Mouse (Mus musculus): ENCODE results near the gene Mroh3. TPM values are rescaled to one million over a fixed set of nuclear protein-coding genes. Genes with fewer than 3 reads are reported as not detected.

The Mroh3 gene
- polyA plus RNA-seq, 1 experiment from 2014 or later = not detected

GRCm38 (mm10) chr1:136229040-136229373 is 16.4 kb upstream of the Mroh3 start:
- Histone ChIP-seq H3K27ac (ENCODE audit: low read depth) (peak overlapping the region; percentile 78), H3K4me2 (peak overlapping the region; percentile 76), H3K4me1 (ENCODE audit: insufficient read depth) (peaks cover 27% of the 10 kb centered on the region), H3K36me3 (ENCODE audit: insufficient read depth) (peaks cover 36% of the 10 kb centered on the region), H3K27me3 (ENCODE audit: insufficient read depth, low read length) (no peaks in the 10 kb centered on the region), H3K4me3 (ENCODE audit: low read depth, low read length) (no peak overlapping the region), H3K9me3 (ENCODE audit: low read depth, low read length) (no peaks in the 10 kb centered on the region), H3K9ac (0 out of 2 replicates have a peak overlapping the region, but pooled peaks have one; percentile 7)
- TF ChIP-seq CTCF (IDR thresholded peaks at IDR 0.05; ENCODE audit: low read depth) = no peak
- WGBS = 26% methylated on average over 6 of the region's 6 CpGs
- ATAC-seq (ENCODE audit: insufficient read depth) (no peak), DNase-seq (peak; percentile 9)

GRCm38 (mm10) chr1:136228328-136229039 is 15.9 kb upstream of the Mroh3 start:
- peak overlapping the region; percentile 76 for H3K4me2 ChIP-seq
- 7% methylated on average over 13 of the region's 13 CpGs for WGBS
- TF ChIP-seq CTCF (IDR thresholded peaks at IDR 0.05; ENCODE audit: low read depth) = no peak
- peaks cover 27% of the 10 kb centered on the region for H3K4me1 ChIP-seq (ENCODE audit: insufficient read depth)
- no peaks in the 10 kb centered on the region for H3K9me3 ChIP-seq (ENCODE audit: low read depth, low read length)
- H3K36me3 ChIP-seq (ENCODE audit: insufficient read depth) = peaks cover 42% of the 10 kb centered on the region
- no peaks in the 10 kb centered on the region for H3K27me3 ChIP-seq (ENCODE audit: insufficient read depth, low read length)
- peak; percentile 35 for ATAC-seq (ENCODE audit: insufficient read depth)
- no peak overlapping the region for H3K9ac ChIP-seq
- H3K4me3 ChIP-seq (ENCODE audit: low read depth, low read length) = no peak overlapping the region
- DNase-seq = peak; percentile 62
- peak overlapping the region; percentile 78 for H3K27ac ChIP-seq (ENCODE audit: low read depth)

GRCm38 (mm10) chr1:136227870-136228269 is 15.2 kb upstream of the Mroh3 start:
- ATAC-seq (ENCODE audit: insufficient read depth) (no peak; the same call in 1 of the 2 replicates), DNase-seq (peak; percentile 15)
- Histone ChIP-seq H3K4me2 (peak overlapping the region; percentile 76), H3K9ac (no peak overlapping the region), H3K27me3 (ENCODE audit: insufficient read depth, low read length) (no peaks in the 10 kb centered on the region), H3K27ac (ENCODE audit: low read depth) (peak overlapping the region; percentile 78), H3K4me3 (ENCODE audit: low read depth, low read length) (no peak overlapping the region), H3K36me3 (ENCODE audit: insufficient read depth) (peaks cover 42% of the 10 kb centered on the region), H3K4me1 (ENCODE audit: insufficient read depth) (peaks cover 27% of the 10 kb centered on the region), H3K9me3 (ENCODE audit: low read depth, low read length) (no peaks in the 10 kb centered on the region)
- 44% methylated on average over 4 of the region's 4 CpGs for WGBS
- TF ChIP-seq CTCF (IDR thresholded peaks at IDR 0.05; ENCODE audit: low read depth) = no peak

GRCm38 (mm10) chr1:136226626-136227025 is 14.0 kb upstream of the Mroh3 start:
- WGBS = 79% methylated on average over 8 of the region's 8 CpGs
- H3K4me3 ChIP-seq (ENCODE audit: low read depth, low read length) = no peak overlapping the region
- DNase-seq (no peak), ATAC-seq (ENCODE audit: insufficient read depth) (no peak)
- no peak overlapping the region for H3K9ac ChIP-seq
- H3K27ac ChIP-seq (ENCODE audit: low read depth) = no peak overlapping the region
- TF ChIP-seq CTCF (IDR thresholded peaks at IDR 0.05; ENCODE audit: low read depth) = no peak
- peaks cover 24% of the 10 kb centered on the region for H3K4me1 ChIP-seq (ENCODE audit: insufficient read depth)
- no peaks in the 10 kb centered on the region for H3K9me3 ChIP-seq (ENCODE audit: low read depth, low read length)
- no peak overlapping the region for H3K4me2 ChIP-seq
- no peaks in the 10 kb centered on the region for H3K27me3 ChIP-seq (ENCODE audit: insufficient read depth, low read length)
- peaks cover 53% of the 10 kb centered on the region for H3K36me3 ChIP-seq (ENCODE audit: insufficient read depth)

GRCm38 (mm10) chr1:136225846-136226245 is 13.2 kb upstream of the Mroh3 start:
- no peak for TF ChIP-seq CTCF (IDR thresholded peaks at IDR 0.05; ENCODE audit: low read depth)
- H3K27ac ChIP-seq (ENCODE audit: low read depth) = no peak overlapping the region
- 93% methylated on average over 8 of the region's 8 CpGs for WGBS
- no peak overlapping the region for H3K4me3 ChIP-seq (ENCODE audit: low read depth, low read length)
- H3K36me3 ChIP-seq (ENCODE audit: insufficient read depth) = peaks cover 56% of the 10 kb centered on the region
- no peak overlapping the region for H3K4me2 ChIP-seq
- H3K9me3 ChIP-seq (ENCODE audit: low read depth, low read length) = no peaks in the 10 kb centered on the region
- no peak overlapping the region for H3K9ac ChIP-seq
- no peak for ATAC-seq (ENCODE audit: insufficient read depth)
- H3K27me3 ChIP-seq (ENCODE audit: insufficient read depth, low read length) = no peaks in the 10 kb centered on the region
- no peak for DNase-seq
- peaks cover 25% of the 10 kb centered on the region for H3K4me1 ChIP-seq (ENCODE audit: insufficient read depth)

GRCm38 (mm10) chr1:136223758-136224342 is 11.2 kb upstream of the Mroh3 start:
- H3K36me3 ChIP-seq (ENCODE audit: insufficient read depth) = peaks cover 64% of the 10 kb centered on the region
- TF ChIP-seq CTCF (IDR thresholded peaks at IDR 0.05; ENCODE audit: low read depth) = no peak

GRCm38 (mm10) chr1:136222386-136222785 is 9.8 kb upstream of the Mroh3 start:
- peaks cover 76% of the 10 kb centered on the region for H3K36me3 ChIP-seq (ENCODE audit: insufficient read depth)
- H3K4me2 ChIP-seq = no peak overlapping the region
- H3K4me3 ChIP-seq (ENCODE audit: low read depth, low read length) = no peak overlapping the region
- no peaks in the 10 kb centered on the region for H3K27me3 ChIP-seq (ENCODE audit: insufficient read depth, low read length)
- WGBS = 64% methylated on average over 10 of the region's 10 CpGs
- no peak overlapping the region for H3K27ac ChIP-seq (ENCODE audit: low read depth)
- H3K9ac ChIP-seq = no peak overlapping the region
- ATAC-seq (ENCODE audit: insufficient read depth) = no peak
- no peak for DNase-seq
- no peaks in the 10 kb centered on the region for H3K9me3 ChIP-seq (ENCODE audit: low read depth, low read length)
- peaks cover 4% of the 10 kb centered on the region for H3K4me1 ChIP-seq (ENCODE audit: insufficient read depth)
- TF ChIP-seq CTCF (IDR thresholded peaks at IDR 0.05; ENCODE audit: low read depth) = no peak

More at GRCm38 (mm10) chr1:136223758-136224342, 11.2 kb upstream of the Mroh3 start:
- no peak overlapping the region for H3K9ac ChIP-seq
- DNase-seq (no peak), ATAC-seq (ENCODE audit: insufficient read depth) (no peak)
- no peak overlapping the region for H3K27ac ChIP-seq (ENCODE audit: low read depth)
- 87% methylated on average over 10 of the region's 10 CpGs for WGBS
- no peak overlapping the region for H3K4me2 ChIP-seq
- H3K4me3 ChIP-seq (ENCODE audit: low read depth, low read length) = no peak overlapping the region
- H3K27me3 ChIP-seq (ENCODE audit: insufficient read depth, low read length) = no peaks in the 10 kb centered on the region
- H3K9me3 ChIP-seq (ENCODE audit: low read depth, low read length) = no peaks in the 10 kb centered on the region
- peaks cover 18% of the 10 kb centered on the region for H3K4me1 ChIP-seq (ENCODE audit: insufficient read depth)

Measured in lung, embryonic 14.5 days (tissue).